Mouse (Mus musculus) CD4-positive, CD25-positive, alpha-beta regulatory T cell, adult 4 months (primary cell): ENCODE data around the gene Kcnj1. TPM values are rescaled to one million over a fixed set of nuclear protein-coding genes. Genes with fewer than 3 reads are reported as not detected.

Experiments
- ATAC-seq: one replicate; pipeline ENCODE4 v1.8.0; 2017
- polyA plus RNA-seq, 2 experiments: library from polyadenylated mRNA; unstranded; fragments of 100-300 nt; shearing (Covaris generic); gene quantifications; one replicate each; pipeline ENCODE4 v1.2.1; 2017

The Kcnj1 gene
- polyA plus RNA-seq, 2 experiments from 2014 or later: not detected

- ATAC-seq: no peak
Observed at GRCm38 (mm10) chr9:32400212-32400611, 27.9 kb downstream of the Kcnj1 start.

GRCm38 (mm10) chr9:32400662-32401161 lies 28.4 kb downstream of the Kcnj1 start:
- ATAC-seq: no peak

GRCm38 (mm10) chr9:32405191-32405925 lies 33.1 kb downstream of the Kcnj1 start:
- ATAC-seq: peak; percentile 64

- no peak for ATAC-seq
Observed at GRCm38 (mm10) chr9:32408730-32409059, 36.4 kb downstream of the Kcnj1 start.

- no peak for ATAC-seq
Observed at GRCm38 (mm10) chr9:32409060-32409961, 37.0 kb downstream of the Kcnj1 start.

GRCm38 (mm10) chr9:32410671-32411070 lies 38.4 kb downstream of the Kcnj1 start:
- ATAC-seq: no peak

GRCm38 (mm10) chr9:32411507-32411906 lies 39.2 kb downstream of the Kcnj1 start:
- no peak for ATAC-seq

- ATAC-seq: no peak
Observed at GRCm38 (mm10) chr9:32412836-32413580, 40.7 kb downstream of the Kcnj1 start.

- ATAC-seq: no peak
Observed at GRCm38 (mm10) chr9:32414956-32415355, 42.7 kb downstream of the Kcnj1 start.

- no peak for ATAC-seq
Observed at GRCm38 (mm10) chr9:32415952-32416351, 43.7 kb downstream of the Kcnj1 start.

GRCm38 (mm10) chr9:32417466-32418116 lies 45.3 kb downstream of the Kcnj1 start:
- no peak for ATAC-seq

GRCm38 (mm10) chr9:32420711-32421110 lies 48.4 kb downstream of the Kcnj1 start:
- no peak for ATAC-seq

- no peak for ATAC-seq
Observed at GRCm38 (mm10) chr9:32425321-32425720, 53.0 kb downstream of the Kcnj1 start.

GRCm38 (mm10) chr9:32431061-32431460 lies 58.8 kb downstream of the Kcnj1 start:
- ATAC-seq: no peak

- no peak for ATAC-seq
Observed at GRCm38 (mm10) chr9:32434241-32435213, 62.2 kb downstream of the Kcnj1 start.

- no peak for ATAC-seq
Observed at GRCm38 (mm10) chr9:32443115-32443514, 70.8 kb downstream of the Kcnj1 start.

- ATAC-seq: no peak
Observed at GRCm38 (mm10) chr9:32443817-32444216, 71.5 kb downstream of the Kcnj1 start.

- ATAC-seq: no peak
Observed at GRCm38 (mm10) chr9:32444453-32445201, 72.3 kb downstream of the Kcnj1 start.

- peak; percentile 80 for ATAC-seq
Observed at GRCm38 (mm10) chr9:32445789-32446188, 73.5 kb downstream of the Kcnj1 start.

GRCm38 (mm10) chr9:32448766-32449165 lies 76.5 kb downstream of the Kcnj1 start:
- ATAC-seq: no peak
